Mouse (Mus musculus) intestine, postnatal 0 days (tissue): ENCODE measurements around the gene Adgre5. TPM values are rescaled to one million over a fixed set of nuclear protein-coding genes. Genes with fewer than 3 reads are reported as not detected.
A peak's percentile ranks its signal among the peaks of the same experiment; 100 is the strongest.

ENCODE experiments used
- ATAC-seq: fragments of 200-750 bp; cut with Nextera tagmentation; 2 replicates; pipeline ENCODE4 v1.8.0; 2017; ENCODE audit warnings: mild to moderate bottlenecking, moderate TSS enrichment, moderate library complexity
- H3K27ac ChIP-seq: fragments of 300-500 bp; sonication (generic); 2 replicates; pipeline ENCODE4 v1.5.1; 2014; ENCODE audit warnings: mild to moderate bottlenecking, low read depth, low read length, moderate library complexity
- H3K27me3 ChIP-seq: fragments of 300-500 bp; sonication (generic); replicated peaks from 2 replicates; pipeline ENCODE4 v1.6.1; 2014; ENCODE audit warnings: low read length, mixed read lengths; ENCODE audit not compliant: control insufficient read depth, insufficient read depth
- H3K36me3 ChIP-seq: fragments of 300-500 bp; sonication (generic); 2 replicates; pipeline ENCODE4 v1.6.1; 2014; ENCODE audit warnings: mild to moderate bottlenecking, moderate library complexity; ENCODE audit not compliant: control insufficient read depth, insufficient read depth
- H3K4me1 ChIP-seq: fragments of 300-500 bp; sonication (generic); replicated peaks from 2 replicates; pipeline ENCODE4 v1.6.1; 2014; ENCODE audit warnings: antibody characterized with exemption, low read length, mixed read lengths; ENCODE audit not compliant: control insufficient read depth, insufficient read depth
- H3K4me2 ChIP-seq: fragments of 300-500 bp; sonication (generic); replicated peaks from 2 replicates; pipeline ENCODE4 v1.6.1; 2014; ENCODE audit warnings: low read depth, mild to moderate bottlenecking, moderate library complexity
- H3K4me3 ChIP-seq: fragments of 300-500 bp; sonication (generic); 2 replicates; pipeline ENCODE4 v1.5.1; 2014; ENCODE audit warnings: low read depth, low read length
- H3K9ac ChIP-seq: fragments of 300-500 bp; sonication (generic); 2 replicates; pipeline ENCODE4 v1.6.1; 2014; ENCODE audit warnings: mild to moderate bottlenecking, low read depth, low read length
- H3K9me3 ChIP-seq: fragments of 300-500 bp; sonication (generic); 2 replicates; pipeline ENCODE4 v1.6.1; 2016; ENCODE audit warnings: mixed run types; ENCODE audit not compliant: control insufficient read depth
- CTCF ChIP-seq: sonication (generic); IDR thresholded peaks from 2 replicates; pipeline ENCODE4 v1.5.1; 2016; ENCODE audit warnings: low read depth, mild to moderate bottlenecking, control low read depth, antibody characterized with exemption, moderate library complexity
- WGBS: fragments of 180-500 bp; shearing (Covaris S2); extraction: QIAGEN DNeasy Blood & Tissue Kit; methylation state at CpG from one replicate; pipeline ENCODE4 v1.1.7; 2014; 5-methylcytosine and 5-hydroxymethylcytosine counted together
- polyA plus RNA-seq: library from polyadenylated mRNA; unstranded; fragments of >200 nt; fragmentation: Nextera tagmentation; extraction: Ambion mirVana; gene quantifications from 2 replicates; pipeline ENCODE4 v1.2.1, GENCODE M21; 2015

Gene Adgre5
- polyA plus RNA-seq, 1 experiment from 2014 or later, result 17.2 TPM

- peak within 1 kb of the TSS; percentile 94 for H3K4me2 ChIP-seq
- H3K4me1 ChIP-seq, result no peaks in the 10 kb centered on the region
- H3K4me3 ChIP-seq, result peak within 1 kb of the TSS; percentile 92
- H3K27ac ChIP-seq, result peak within 1 kb of the TSS; percentile 97
- peak within 1 kb of the TSS; percentile 95 for H3K9ac ChIP-seq
- WGBS, result under 1% methylated on average over 77 of the region's 85 CpGs
- TF ChIP-seq CTCF, result peak; percentile 24; the same call in 1 of the 2 replicates
- ATAC-seq, result peak; percentile 76
- H3K27me3 ChIP-seq, result no peaks in the 10 kb centered on the region
- no peaks in the 10 kb centered on the region for H3K9me3 ChIP-seq
- H3K36me3 ChIP-seq, result no peaks in the 10 kb centered on the region
These were observed 42.3 kb downstream of the Adgre5 start, which contains the start of gene Pkn1 for GRCm38 (mm10) chr8:83698661-83699453. Pkn1 (minus strand) TSS chr8:83699179.

GRCm38 (mm10) chr8:83698291-83698660, 42.9 kb downstream of the Adgre5 start:
- peak; percentile 74 for ATAC-seq
- Histone ChIP-seq H3K4me2 (peak overlapping the region; percentile 94), H3K4me1 (no peaks in the 10 kb centered on the region), H3K4me3 (peak overlapping the region; percentile 92), H3K27me3 (no peaks in the 10 kb centered on the region), H3K36me3 (no peaks in the 10 kb centered on the region), H3K9me3 (no peaks in the 10 kb centered on the region), H3K9ac (peak overlapping the region; percentile 95), H3K27ac (peak overlapping the region; percentile 97)
- no peak for TF ChIP-seq CTCF
- WGBS, result 2% methylated on average over 15 of the region's 15 CpGs

GRCm38 (mm10) chr8:83697374-83698220, 43.5 kb downstream of the Adgre5 start:
- Histone ChIP-seq H3K9ac (peak overlapping the region; percentile 31; the same call in 1 of the 2 replicates), H3K4me1 (no peaks in the 10 kb centered on the region), H3K9me3 (no peaks in the 10 kb centered on the region), H3K27ac (peak overlapping the region; percentile 97), H3K4me3 (peak overlapping the region; percentile 92), H3K4me2 (peak overlapping the region; percentile 94), H3K36me3 (peaks cover 6% of the 10 kb centered on the region), H3K27me3 (no peaks in the 10 kb centered on the region)
- TF ChIP-seq CTCF, result peak; percentile 28; the same call in 1 of the 2 replicates
- 26% methylated on average over 19 of the region's 19 CpGs for WGBS
- ATAC-seq, result peak; percentile 44

- H3K36me3 ChIP-seq, result peaks cover 27% of the 10 kb centered on the region
- H3K4me1 ChIP-seq, result no peaks in the 10 kb centered on the region
- no peak overlapping the region for H3K9ac ChIP-seq
- H3K9me3 ChIP-seq, result no peaks in the 10 kb centered on the region
- ATAC-seq, result no peak
- no peak overlapping the region for H3K27ac ChIP-seq
- WGBS, result 64% methylated on average over 17 of the region's 17 CpGs
- no peak for TF ChIP-seq CTCF
- peak overlapping the region; percentile 24; the same call in 1 of the 2 replicates for H3K4me2 ChIP-seq
- H3K27me3 ChIP-seq, result no peaks in the 10 kb centered on the region
- no peak overlapping the region for H3K4me3 ChIP-seq
These were observed 45.6 kb downstream of the Adgre5 start for GRCm38 (mm10) chr8:83695351-83696106.

GRCm38 (mm10) chr8:83694369-83695160, 46.6 kb downstream of the Adgre5 start:
- H3K27ac ChIP-seq, result no peak overlapping the region; the same call in 1 of the 2 replicates
- no peak for ATAC-seq
- no peak overlapping the region for H3K4me2 ChIP-seq
- no peak overlapping the region for H3K4me3 ChIP-seq
- no peaks in the 10 kb centered on the region for H3K4me1 ChIP-seq
- no peak overlapping the region for H3K9ac ChIP-seq
- peaks cover 36% of the 10 kb centered on the region for H3K36me3 ChIP-seq
- WGBS, result 64% methylated on average over 11 of the region's 11 CpGs
- TF ChIP-seq CTCF, result no peak
- no peaks in the 10 kb centered on the region for H3K9me3 ChIP-seq
- no peaks in the 10 kb centered on the region for H3K27me3 ChIP-seq
